In the genomic region with DNA sequence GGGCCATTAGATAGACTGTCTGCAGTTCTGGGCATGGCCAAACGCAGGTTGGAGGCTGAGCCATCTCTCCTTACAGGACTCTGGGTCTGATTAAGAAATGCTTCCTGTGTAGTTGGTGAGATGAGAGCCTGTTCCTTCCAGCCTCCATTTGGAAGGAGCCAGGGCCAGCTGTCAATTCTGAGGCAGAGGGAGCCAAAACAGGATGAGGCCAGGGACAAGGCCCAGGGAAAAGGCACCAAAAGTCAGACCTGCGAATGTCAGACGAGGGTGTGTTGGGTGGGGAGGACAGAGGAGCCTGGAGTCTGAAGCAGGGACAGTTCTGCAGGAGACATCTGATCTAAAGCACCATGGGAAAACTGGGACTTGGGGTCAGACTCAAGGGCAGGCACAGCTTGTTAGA, we compare ENCODE assay signal across 12 mouse cellular contexts.
DNase-seq lines count a peak whose midpoint lies in the region; ATAC-seq lines count a peak whose summit lies in the region.
"Had no signal": no experiment of that assay in that cellular context is flagged by ENCODE, and none has a peak within 500 bp of the region (broad histone marks: within the 10 kb centered on the region; RNA-seq: fewer than 3 reads in every experiment).

No protein-coding gene starts in this region.

- ATAC-seq in inflammation-experienced regulatory T-cells, adult 6 months, result no peak
- ATAC-seq: forebrain, embryonic 15.5 days had no signal

- peak; percentile 13 for DNase-seq in gastrocnemius, postnatal 14 days
- no peak for DNase-seq in gastrocnemius, adult 18-20 months (ENCODE audit: low spot score)
- peak; percentile 10 for DNase-seq in urinary bladder, postnatal 14 days (ENCODE audit: low spot score)
- no peak for DNase-seq in urinary bladder, postnatal 25 days (ENCODE audit: low spot score)
- peak; percentile 5 to 12 for DNase-seq in lung, adult 18-20 months
- DNase-seq in lung, postnatal 36 days, result peak; percentile 26
- DNase-seq in left cerebral cortex, adult 9 months (ENCODE audit: low spot score in 2 of 2), result no peak
- DNase-seq: embryo, embryonic 11 days; right cerebral cortex, postnatal 14 days; thymus, postnatal 25 days had no signal

- intact Hi-C loops in gastrocnemius, postnatal 14 days (cut with DNase I; ENCODE audit: low total_unique reads), result no loop called here

Comparison
In these comparisons a context has a peak if more than half of its experiments do, and no peak if none do; other contexts are left out.
1. DNase-seq: peak in gastrocnemius, postnatal 14 days (single experiment), urinary bladder, postnatal 14 days (single experiment), lung, adult 18-20 months (2 of 2) and lung, postnatal 36 days (single experiment); none in gastrocnemius, adult 18-20 months (single experiment), urinary bladder, postnatal 25 days (single experiment) and left cerebral cortex, adult 9 months (0 of 2).